Mouse (Mus musculus): Measurements from ENCODE around the gene Irx1. TPM values are rescaled to one million over a fixed set of nuclear protein-coding genes. Genes with fewer than 3 reads are reported as not detected.

Irx1 gene
- polyA plus RNA-seq, 1 experiment, result 102 TPM

DNA sequence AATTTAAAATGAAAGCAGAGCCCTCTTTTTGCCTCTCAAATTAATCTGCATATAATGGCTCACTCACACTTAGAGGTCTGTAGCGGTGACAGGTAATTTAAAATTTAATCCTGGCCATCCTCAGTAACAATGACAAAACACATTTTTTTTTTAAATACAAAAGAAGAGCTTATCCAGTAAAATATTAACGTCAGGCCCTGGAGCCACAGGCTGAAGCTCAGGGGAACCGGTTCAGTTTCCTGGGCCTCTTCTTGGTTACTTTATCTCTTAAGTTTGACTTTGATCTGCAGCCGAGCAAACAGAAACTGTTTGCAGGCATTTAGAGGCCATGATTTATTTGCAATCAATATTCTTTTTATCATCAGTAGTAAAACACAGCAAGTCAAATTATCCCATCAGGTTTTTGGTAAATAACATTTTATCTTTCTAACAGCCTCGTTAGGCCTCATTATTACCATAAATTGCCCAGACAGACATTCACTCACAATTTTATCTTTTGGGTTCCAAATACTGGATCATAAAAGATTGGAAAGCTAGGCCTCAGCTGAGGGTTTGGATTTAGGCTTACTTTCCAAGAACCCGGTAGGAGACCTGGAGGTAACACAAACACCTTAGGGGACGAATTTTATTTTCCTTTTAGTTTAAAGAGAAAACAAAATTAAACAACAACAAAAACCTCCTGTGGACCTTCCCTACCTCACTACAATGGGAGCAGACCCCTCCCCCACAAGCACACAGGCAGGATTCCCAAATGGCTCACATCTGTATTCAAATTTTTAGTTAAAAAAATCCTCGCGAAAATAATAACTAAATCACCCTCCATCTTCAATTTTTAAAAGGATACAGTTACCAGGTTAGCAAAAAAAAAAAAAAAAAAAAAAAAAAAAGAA is 2.4 kb downstream of the Irx1 start:
- DNase-seq (ENCODE audit: low read depth), result peak; percentile 48

DNA sequence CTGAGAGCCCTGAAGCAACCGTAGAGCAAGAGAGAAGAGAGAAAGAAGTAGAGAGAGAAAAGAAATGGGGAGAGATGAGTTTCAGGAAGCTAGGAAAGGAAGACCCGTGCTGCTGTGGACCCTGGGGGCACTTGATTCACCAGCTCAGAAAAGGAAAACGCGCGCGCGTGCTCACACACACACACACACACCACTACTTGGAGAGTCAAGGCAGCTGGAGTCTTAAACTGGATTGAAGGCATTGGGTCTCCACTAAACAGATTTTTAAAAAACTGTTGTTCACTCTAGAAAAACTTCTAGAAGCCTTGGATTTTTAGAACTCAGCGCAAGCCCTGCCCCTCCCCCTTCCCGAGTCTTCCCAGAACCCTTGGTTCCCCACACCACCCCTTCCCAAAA is 3.2 kb downstream of the Irx1 start:
- DNase-seq (ENCODE audit: low read depth), result peak; percentile 43

More for the DNA sequence above, 2.4 kb downstream of the Irx1 start:
- TF ChIP-seq CTCF (IDR thresholded peaks at IDR 0.05; ENCODE audit: borderline replicate concordance, extremely low read depth, insufficient read depth, insufficient read length), result no peak
- no peak for TF ChIP-seq POLR2A (IDR thresholded peaks at IDR 0.05; ENCODE audit: borderline replicate concordance, extremely low read depth, insufficient read depth, insufficient read length, poor library complexity, severe bottlenecking)

DNA sequence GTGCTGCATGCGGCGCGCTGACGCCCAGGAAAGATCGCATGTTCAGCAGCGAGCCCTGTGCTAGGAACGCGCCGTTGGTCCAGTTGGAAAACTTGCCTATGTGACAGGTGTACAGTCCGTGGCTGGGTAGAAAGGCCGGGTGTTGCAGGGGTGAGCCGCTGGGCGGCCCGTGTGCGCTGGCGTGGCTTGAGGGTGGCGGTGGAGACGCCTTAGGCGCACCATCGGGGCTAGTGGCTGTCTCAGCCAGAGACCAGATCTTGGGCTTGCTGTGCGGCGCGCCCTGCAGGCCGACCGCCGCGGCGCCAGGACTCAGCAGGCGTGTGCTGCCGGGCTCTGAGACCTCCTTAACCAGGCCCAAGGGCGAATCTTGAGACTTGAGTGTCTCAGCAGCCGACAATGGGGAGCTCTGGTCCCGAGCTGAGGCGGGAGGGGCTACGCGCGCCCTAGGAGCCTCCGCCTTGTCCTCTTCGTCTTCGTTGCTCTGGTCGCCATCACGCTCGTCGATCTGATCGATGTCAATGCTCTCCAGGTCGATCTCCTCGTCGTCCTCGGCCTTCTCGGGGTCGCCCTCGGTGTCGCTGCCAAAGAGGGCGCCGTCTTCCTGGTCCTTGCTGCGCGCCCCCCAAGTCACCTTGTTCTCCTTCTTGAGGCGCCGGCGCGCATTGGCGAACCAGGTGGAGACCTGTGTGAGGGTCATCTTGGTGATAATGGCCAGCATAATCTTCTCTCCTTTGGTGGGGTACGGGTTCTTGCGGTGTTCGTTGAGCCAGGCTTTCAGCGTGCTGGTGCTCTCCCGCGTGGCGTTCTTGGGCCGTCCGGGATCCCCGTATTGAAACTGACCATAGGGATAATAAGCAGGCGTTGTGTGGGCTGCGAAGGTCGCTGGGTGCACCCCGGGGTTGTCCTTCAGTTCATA is 3.9 kb downstream of the Irx1 start:
- peak; percentile 74 for DNase-seq (ENCODE audit: low read depth)
- TF ChIP-seq POLR2A (IDR thresholded peaks at IDR 0.05; ENCODE audit: borderline replicate concordance, extremely low read depth, insufficient read depth, insufficient read length, poor library complexity, severe bottlenecking) (no peak), CTCF (IDR thresholded peaks at IDR 0.05; ENCODE audit: borderline replicate concordance, extremely low read depth, insufficient read depth, insufficient read length) (0 out of 2 replicates have a peak, but pooled peaks have one; percentile 20)

More for the DNA sequence above, 3.2 kb downstream of the Irx1 start:
- no peak for TF ChIP-seq CTCF (IDR thresholded peaks at IDR 0.05; ENCODE audit: borderline replicate concordance, extremely low read depth, insufficient read depth, insufficient read length)
- TF ChIP-seq POLR2A (IDR thresholded peaks at IDR 0.05; ENCODE audit: borderline replicate concordance, extremely low read depth, insufficient read depth, insufficient read length, poor library complexity, severe bottlenecking), result no peak

DNA sequence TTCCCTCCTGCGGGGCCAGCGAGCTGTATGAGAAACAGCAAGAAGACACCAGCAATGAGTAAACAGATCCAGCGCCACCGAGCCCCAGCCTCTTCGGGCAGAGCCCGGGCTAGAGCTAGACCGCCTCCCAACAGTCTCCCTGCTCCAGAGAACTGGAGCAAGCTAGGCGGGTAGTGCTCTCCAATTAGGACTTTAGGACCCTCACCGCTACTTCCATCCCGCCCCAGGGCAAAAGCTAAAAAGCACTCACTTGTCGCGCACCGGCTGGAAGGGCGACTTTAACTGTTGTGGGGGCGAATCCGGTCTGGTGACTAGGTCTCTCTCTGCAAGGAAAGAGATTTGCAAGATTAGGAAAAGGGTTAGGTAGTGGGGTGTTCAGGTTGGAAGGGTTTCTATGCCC is 4.9 kb downstream of the Irx1 start:
- peak; percentile 49 for DNase-seq (ENCODE audit: low read depth)
- TF ChIP-seq POLR2A (IDR thresholded peaks at IDR 0.05; ENCODE audit: borderline replicate concordance, extremely low read depth, insufficient read depth, insufficient read length, poor library complexity, severe bottlenecking) (no peak), CTCF (IDR thresholded peaks at IDR 0.05; ENCODE audit: borderline replicate concordance, extremely low read depth, insufficient read depth, insufficient read length) (no peak)

GRCm38 (mm10) chr13:71957811-71958351 is 5.6 kb downstream of the Irx1 start:
- no peak for TF ChIP-seq CTCF (IDR thresholded peaks at IDR 0.05; ENCODE audit: borderline replicate concordance, extremely low read depth, insufficient read depth, insufficient read length)
- no peak for TF ChIP-seq POLR2A (IDR thresholded peaks at IDR 0.05; ENCODE audit: borderline replicate concordance, extremely low read depth, insufficient read depth, insufficient read length, poor library complexity, severe bottlenecking)
- DNase-seq (ENCODE audit: low read depth), result peak; percentile 60

GRCm38 (mm10) chr13:71957147-71957546 is 6.4 kb downstream of the Irx1 start:
- peak; percentile 37 for DNase-seq (ENCODE audit: low read depth)
- TF ChIP-seq POLR2A (IDR thresholded peaks at IDR 0.05; ENCODE audit: borderline replicate concordance, extremely low read depth, insufficient read depth, insufficient read length, poor library complexity, severe bottlenecking), result no peak
- no peak for TF ChIP-seq CTCF (IDR thresholded peaks at IDR 0.05; ENCODE audit: borderline replicate concordance, extremely low read depth, insufficient read depth, insufficient read length)

GRCm38 (mm10) chr13:71956481-71956880 is 7.0 kb downstream of the Irx1 start:
- peak; percentile 70 for TF ChIP-seq CTCF (IDR thresholded peaks at IDR 0.05; ENCODE audit: borderline replicate concordance, extremely low read depth, insufficient read depth, insufficient read length)
- TF ChIP-seq POLR2A (IDR thresholded peaks at IDR 0.05; ENCODE audit: borderline replicate concordance, extremely low read depth, insufficient read depth, insufficient read length, poor library complexity, severe bottlenecking), result no peak
- peak; percentile 75 for DNase-seq (ENCODE audit: low read depth)

GRCm38 (mm10) chr13:71951966-71952365 is 11.6 kb downstream of the Irx1 start:
- peak; percentile 84 for DNase-seq (ENCODE audit: low read depth)
- TF ChIP-seq CTCF (IDR thresholded peaks at IDR 0.05; ENCODE audit: borderline replicate concordance, extremely low read depth, insufficient read depth, insufficient read length) (no peak), POLR2A (IDR thresholded peaks at IDR 0.05; ENCODE audit: borderline replicate concordance, extremely low read depth, insufficient read depth, insufficient read length, poor library complexity, severe bottlenecking) (no peak)

- no peak for TF ChIP-seq POLR2A (IDR thresholded peaks at IDR 0.05; ENCODE audit: borderline replicate concordance, extremely low read depth, insufficient read depth, insufficient read length, poor library complexity, severe bottlenecking)
- TF ChIP-seq CTCF (IDR thresholded peaks at IDR 0.05; ENCODE audit: borderline replicate concordance, extremely low read depth, insufficient read depth, insufficient read length), result no peak
- DNase-seq (ENCODE audit: low read depth), result no peak
Measured at GRCm38 (mm10) chr13:71949859-71950258, 13.7 kb downstream of the Irx1 start.

GRCm38 (mm10) chr13:71910361-71910760 is 53.2 kb downstream of the Irx1 start:
- no peak for DNase-seq (ENCODE audit: low read depth)
- no peak for TF ChIP-seq CTCF (IDR thresholded peaks at IDR 0.05; ENCODE audit: borderline replicate concordance, extremely low read depth, insufficient read depth, insufficient read length)
- TF ChIP-seq POLR2A (IDR thresholded peaks at IDR 0.05; ENCODE audit: borderline replicate concordance, extremely low read depth, insufficient read depth, insufficient read length, poor library complexity, severe bottlenecking), result no peak
